Mouse (Mus musculus) stomach, embryonic 14.5 days (tissue): ENCODE results near the gene Gpr137c. TPM values are rescaled to one million over a fixed set of nuclear protein-coding genes. Genes with fewer than 3 reads are reported as not detected.

Source experiments
- ATAC-seq: fragments of 200-750 bp; cut with Nextera tagmentation; 2 replicates; pipeline ENCODE4 v1.8.0; 2017; ENCODE audit warnings: low read depth, moderate TSS enrichment; ENCODE audit not compliant: insufficient number of reproducible peaks, insufficient read depth, low FRiP score
- H3K27ac ChIP-seq: fragments of 300-500 bp; sonication (generic); 2 replicates; pipeline ENCODE4 v1.5.1; 2014; ENCODE audit warnings: mild to moderate bottlenecking, low read length, moderate library complexity, mixed read lengths
- H3K27me3 ChIP-seq: fragments of 300-500 bp; sonication (generic); 2 replicates; pipeline ENCODE4 v1.6.1; 2014; ENCODE audit warnings: low read length, control low read depth, mixed read lengths; ENCODE audit not compliant: control insufficient read depth, insufficient read depth
- H3K36me3 ChIP-seq: fragments of 300-500 bp; sonication (generic); 2 replicates; pipeline ENCODE4 v1.6.1; 2014; ENCODE audit warnings: mild to moderate bottlenecking, control low read depth, low read length, moderate library complexity, mixed read lengths; ENCODE audit not compliant: control insufficient read depth, insufficient read depth
- H3K4me1 ChIP-seq: fragments of 300-500 bp; sonication (generic); 2 replicates; pipeline ENCODE4 v1.6.1; 2014; ENCODE audit warnings: low read length, control low read depth, mixed read lengths; ENCODE audit not compliant: control insufficient read depth, insufficient read depth
- H3K4me2 ChIP-seq: fragments of 300-500 bp; sonication (generic); replicated peaks from 2 replicates; pipeline ENCODE4 v1.6.1; 2014; ENCODE audit warnings: low read depth, low read length, control low read depth
- H3K4me3 ChIP-seq: fragments of 300-500 bp; sonication (generic); 2 replicates; pipeline ENCODE4 v1.5.1; 2014; ENCODE audit warnings: low read depth, low read length, control low read depth
- H3K9ac ChIP-seq: fragments of 300-500 bp; sonication (generic); replicated peaks from 2 replicates; pipeline ENCODE4 v1.6.1; 2014; ENCODE audit warnings: low read depth, mild to moderate bottlenecking, control low read depth, low read length, moderate library complexity, mixed read lengths
- H3K9me3 ChIP-seq: fragments of 300-500 bp; sonication (generic); 2 replicates; pipeline ENCODE4 v1.6.1; 2016; ENCODE audit warnings: low read depth, low read length, control low read depth; ENCODE audit not compliant: control insufficient read depth
- WGBS: fragments of 180-500 bp; shearing (Covaris S2); extraction: QIAGEN DNeasy Blood & Tissue Kit; methylation state at CpG from one replicate; pipeline ENCODE4 v1.1.7; 2014; 5-methylcytosine and 5-hydroxymethylcytosine counted together
- polyA plus RNA-seq: library from polyadenylated mRNA; unstranded; fragments of >200 nt; fragmentation: Nextera tagmentation; extraction: Ambion mirVana; gene quantifications from 2 replicates; pipeline ENCODE4 v1.2.1, GENCODE M21; 2014

The Gpr137c gene
- polyA plus RNA-seq, 1 experiment from 2014 or later: 4.8 TPM

DNA sequence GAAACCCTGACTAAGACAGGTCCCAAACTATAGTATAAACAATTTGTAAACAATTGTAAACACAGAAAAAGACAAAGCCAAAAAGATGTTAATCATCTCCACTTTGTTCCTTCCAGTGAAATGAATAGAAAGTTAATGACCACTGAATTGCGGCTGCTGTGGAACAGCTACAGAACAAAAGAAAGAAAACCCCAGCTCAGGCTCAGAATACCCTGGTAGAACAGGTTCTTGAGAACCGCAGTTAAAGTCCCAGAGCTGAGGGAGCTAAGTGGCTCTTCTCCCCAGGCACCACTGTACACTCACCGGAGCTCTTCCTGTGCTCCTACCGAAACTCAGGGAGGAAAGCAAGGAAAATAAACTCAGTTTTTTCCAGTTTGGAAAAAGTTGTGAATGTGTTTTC lies 8.8 kb upstream of the Gpr137c start:
- Histone ChIP-seq H3K9me3 (no peaks in the 10 kb centered on the region), H3K4me1 (no peaks in the 10 kb centered on the region), H3K4me2 (no peak overlapping the region), H3K36me3 (no peaks in the 10 kb centered on the region), H3K9ac (no peak overlapping the region), H3K27me3 (no peaks in the 10 kb centered on the region), H3K27ac (no peak overlapping the region), H3K4me3 (no peak overlapping the region)
- no peak for ATAC-seq
- 74% methylated on average over 4 of the region's 4 CpGs for WGBS

DNA sequence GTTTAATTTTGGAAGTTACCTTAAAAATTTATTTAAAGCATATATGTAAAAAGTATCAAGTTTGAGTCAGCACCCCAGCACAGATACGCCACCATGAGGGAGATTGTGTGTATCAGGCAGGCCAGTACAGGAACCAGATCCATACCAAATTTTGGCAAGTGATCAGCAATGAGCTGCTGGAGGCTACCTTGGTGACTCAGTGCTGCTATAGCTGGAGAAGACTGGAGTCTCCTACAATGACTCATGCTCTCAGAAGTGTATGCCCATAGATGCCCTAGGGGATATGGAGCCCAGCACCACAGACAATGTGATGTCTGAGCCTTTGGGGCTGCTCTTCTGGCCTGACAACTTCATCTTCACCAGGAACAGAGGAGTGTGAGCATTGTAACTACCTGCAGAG lies 8.1 kb upstream of the Gpr137c start:
- no peak for ATAC-seq
- no peak overlapping the region for H3K9ac ChIP-seq
- no peak overlapping the region for H3K27ac ChIP-seq
- H3K4me2 ChIP-seq: no peak overlapping the region
- 93% methylated on average over 1 of the region's 1 CpGs for WGBS
- no peaks in the 10 kb centered on the region for H3K4me1 ChIP-seq
- H3K9me3 ChIP-seq: no peaks in the 10 kb centered on the region
- no peaks in the 10 kb centered on the region for H3K27me3 ChIP-seq
- no peak overlapping the region for H3K4me3 ChIP-seq
- H3K36me3 ChIP-seq: no peaks in the 10 kb centered on the region

DNA sequence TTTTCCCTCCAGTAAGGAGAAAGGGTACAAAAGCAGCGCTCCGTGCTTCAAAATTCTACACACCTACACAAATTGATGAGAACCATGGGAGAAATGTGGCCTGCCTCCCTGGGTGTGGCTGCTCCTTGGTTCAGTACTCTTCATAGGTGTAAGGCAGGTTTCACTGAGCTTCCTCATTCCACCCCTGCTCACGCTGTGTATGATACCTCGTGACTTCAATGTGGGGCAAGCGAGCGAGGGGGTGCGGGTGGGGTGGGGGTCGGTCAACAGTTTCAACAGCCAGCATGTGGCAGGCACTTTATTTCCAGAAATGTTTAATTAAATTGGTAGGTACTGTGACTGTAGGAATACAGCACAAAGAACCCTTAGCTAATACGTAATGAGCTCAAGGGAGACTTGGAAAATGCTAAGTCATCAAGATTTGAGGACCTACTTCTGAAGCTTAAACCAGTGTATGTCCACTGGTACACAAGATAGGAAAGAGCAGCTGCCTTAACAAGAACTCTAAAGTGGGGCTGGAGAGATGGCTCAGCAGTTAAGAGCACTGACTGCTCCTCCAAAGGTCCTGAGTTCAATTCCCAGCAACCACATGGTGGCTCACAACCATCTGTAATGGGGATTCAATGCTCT lies 2.7 kb upstream of the Gpr137c start:
- no peaks in the 10 kb centered on the region for H3K27me3 ChIP-seq
- no peak overlapping the region for H3K4me2 ChIP-seq
- no peaks in the 10 kb centered on the region for H3K9me3 ChIP-seq
- no peaks in the 10 kb centered on the region for H3K4me1 ChIP-seq
- H3K9ac ChIP-seq: no peak overlapping the region
- no peak for ATAC-seq
- H3K36me3 ChIP-seq: no peaks in the 10 kb centered on the region
- WGBS: 91% methylated on average over 9 of the region's 9 CpGs
- H3K4me3 ChIP-seq: no peak overlapping the region
- H3K27ac ChIP-seq: no peak overlapping the region

DNA sequence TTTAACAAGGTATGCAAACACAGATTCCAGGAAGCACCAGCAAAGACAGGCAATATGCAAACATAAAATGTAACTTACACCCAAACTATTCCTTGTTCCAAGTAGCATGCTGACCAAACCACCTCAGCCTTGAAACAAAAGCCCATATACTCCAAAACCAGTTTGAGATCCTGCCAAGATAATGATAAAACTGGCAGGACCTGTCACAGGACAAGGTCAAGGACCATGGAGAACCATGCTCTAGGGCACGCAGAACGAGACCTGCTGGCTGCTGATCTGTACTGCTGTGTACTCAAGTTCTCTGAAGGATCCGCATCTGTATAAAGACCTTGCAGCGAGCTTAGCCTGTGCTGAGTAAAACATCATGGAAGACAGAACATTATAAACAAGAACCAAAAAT lies 1.8 kb upstream of the Gpr137c start:
- no peak for ATAC-seq
- no peak overlapping the region for H3K9ac ChIP-seq
- no peaks in the 10 kb centered on the region for H3K36me3 ChIP-seq
- H3K4me2 ChIP-seq: no peak overlapping the region
- no peaks in the 10 kb centered on the region for H3K4me1 ChIP-seq
- H3K4me3 ChIP-seq: no peak overlapping the region
- H3K27me3 ChIP-seq: no peaks in the 10 kb centered on the region
- 81% methylated on average over 4 of the region's 4 CpGs for WGBS
- no peaks in the 10 kb centered on the region for H3K9me3 ChIP-seq
- no peak overlapping the region for H3K27ac ChIP-seq

DNA sequence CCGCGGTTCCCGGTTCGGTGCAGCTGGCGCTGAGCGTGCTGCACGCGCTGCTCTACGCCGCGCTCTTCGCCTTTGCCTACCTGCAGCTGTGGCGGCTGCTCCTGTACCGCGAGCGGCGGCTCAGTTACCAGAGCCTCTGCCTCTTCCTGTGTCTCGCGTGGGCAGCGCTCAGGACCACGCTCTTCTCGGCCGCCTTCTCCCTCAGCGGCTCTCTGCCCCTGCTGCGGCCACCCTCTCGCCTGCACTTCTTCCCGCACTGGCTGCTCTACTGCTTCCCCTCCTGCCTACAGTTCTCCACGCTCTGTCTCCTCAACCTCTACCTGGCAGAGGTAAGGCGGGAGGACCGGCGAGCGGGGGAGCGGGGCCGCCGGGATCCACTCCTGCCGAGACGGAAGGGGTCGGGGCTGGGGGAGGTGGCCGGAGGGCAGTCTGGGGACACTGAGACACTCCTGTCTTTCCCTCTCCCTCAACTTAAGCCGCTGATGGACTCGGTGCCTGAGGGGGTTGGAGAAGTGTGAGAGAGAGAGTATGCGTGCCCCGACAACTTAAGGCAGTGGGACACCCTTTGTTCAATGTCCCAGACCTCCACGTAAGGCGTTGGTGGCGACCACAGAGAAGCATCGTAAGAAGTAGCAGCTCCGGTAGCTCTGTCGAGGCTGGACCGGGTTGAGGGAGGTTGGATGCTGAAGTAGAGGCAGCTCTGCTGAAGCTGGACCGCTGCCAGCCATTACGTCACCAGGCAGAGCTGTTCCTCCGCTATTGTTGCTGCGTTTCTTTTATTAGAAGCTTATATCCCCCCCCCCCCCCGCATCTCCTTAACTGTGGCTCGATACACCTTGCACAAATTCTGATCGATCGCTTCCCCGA lies 806 bp downstream of the Gpr137c start, which contains the start of gene Txndc16:
Gene Txndc16, minus strand, starts transcription at position 239 of the 867 bp plus-strand sequence.
- Histone ChIP-seq H3K4me3 (peak within 1 kb of the TSS; percentile 76), H3K4me1 (no peaks in the 10 kb centered on the region), H3K27ac (peak within 1 kb of the TSS; percentile 88), H3K4me2 (peak within 1 kb of the TSS; percentile 97), H3K36me3 (no peaks in the 10 kb centered on the region), H3K27me3 (no peaks in the 10 kb centered on the region), H3K9me3 (no peaks in the 10 kb centered on the region), H3K9ac (peak within 1 kb of the TSS; percentile 78)
- WGBS: 1% methylated on average over 56 of the region's 59 CpGs
- ATAC-seq: peak; percentile 0; the same call in 1 of the 2 replicates

DNA sequence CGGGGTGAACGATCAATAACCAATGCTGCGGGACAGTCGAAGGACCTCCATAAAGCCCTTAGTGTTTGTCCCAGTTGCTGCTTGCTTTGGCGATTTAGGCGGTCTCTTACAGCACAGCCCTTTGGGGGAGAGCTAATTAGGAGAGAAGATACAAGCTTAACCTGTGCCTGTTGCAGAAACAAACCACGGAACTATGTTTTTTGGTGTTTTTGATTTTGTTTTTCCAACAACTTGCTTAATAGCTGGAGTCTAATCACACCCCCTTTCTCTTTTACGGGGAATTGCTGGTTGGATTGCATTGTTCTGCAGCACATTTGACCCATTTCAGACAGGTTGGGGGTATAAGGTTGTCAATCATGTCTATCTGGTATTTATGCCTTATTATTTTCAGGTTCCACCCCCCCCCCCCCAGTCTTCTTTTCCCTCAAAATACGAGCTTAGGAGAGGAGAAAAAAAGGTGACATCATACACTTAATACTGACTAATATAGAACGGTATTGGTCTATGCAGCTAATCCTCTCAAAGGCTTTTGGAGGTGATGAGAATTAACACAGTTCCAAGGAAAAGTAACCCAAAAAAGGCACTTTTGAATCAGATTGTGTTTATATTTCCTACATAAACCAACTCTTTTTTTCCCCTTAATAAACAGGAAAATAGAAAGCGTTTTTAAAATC lies 1.6 kb downstream of the Gpr137c start:
- Histone ChIP-seq H3K9ac (peak overlapping the region; percentile 78), H3K4me2 (peak overlapping the region; percentile 97), H3K4me1 (no peaks in the 10 kb centered on the region), H3K4me3 (peak overlapping the region; percentile 76), H3K9me3 (no peaks in the 10 kb centered on the region), H3K36me3 (no peaks in the 10 kb centered on the region), H3K27me3 (no peaks in the 10 kb centered on the region), H3K27ac (0 out of 2 replicates have a peak overlapping the region, but pooled peaks have one; percentile 88)
- ATAC-seq: no peak
- 10% methylated on average over 11 of the region's 11 CpGs for WGBS

DNA sequence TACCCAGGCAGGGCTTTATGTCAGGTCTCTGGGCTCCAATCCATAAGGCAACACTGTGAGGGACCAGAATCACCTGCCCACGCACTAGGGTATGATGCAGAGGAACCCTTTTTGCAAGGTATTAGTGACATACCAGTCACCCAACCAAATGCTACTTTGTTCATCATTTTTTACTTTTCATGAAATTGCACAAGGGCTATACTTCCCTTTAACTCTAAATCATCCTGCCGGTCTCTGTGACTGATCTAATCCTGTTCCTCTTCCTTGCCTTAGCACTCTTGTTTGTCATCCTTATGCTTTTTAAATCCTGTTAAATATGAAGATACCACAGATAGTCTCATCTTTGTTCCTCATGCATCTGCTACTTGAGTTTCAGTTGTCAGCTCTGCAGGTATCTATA lies 19.5 kb downstream of the Gpr137c start:
- Histone ChIP-seq H3K9ac (no peak overlapping the region), H3K4me3 (no peak overlapping the region), H3K27me3 (no peaks in the 10 kb centered on the region), H3K4me1 (no peaks in the 10 kb centered on the region), H3K9me3 (no peaks in the 10 kb centered on the region), H3K4me2 (no peak overlapping the region), H3K27ac (no peak overlapping the region), H3K36me3 (no peaks in the 10 kb centered on the region)
- no peak for ATAC-seq
- WGBS: 75% methylated on average over 2 of the region's 2 CpGs

DNA sequence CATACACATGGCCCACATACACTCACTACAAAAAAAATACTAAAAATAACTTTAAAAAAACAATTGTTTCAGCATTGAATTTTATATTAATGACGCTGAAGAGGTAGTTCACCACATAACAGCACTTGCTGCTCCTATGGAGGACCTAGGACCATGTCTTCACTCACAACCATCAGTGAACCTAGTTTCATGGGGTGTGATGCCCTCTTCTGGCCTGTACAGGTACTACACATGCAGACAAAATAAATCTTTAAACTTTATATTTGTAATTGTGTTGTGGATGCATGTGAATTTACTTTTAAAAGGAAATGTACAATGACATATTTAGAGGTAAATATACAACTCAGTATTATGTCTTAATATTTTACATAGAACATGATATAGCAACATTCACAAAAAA lies 22.1 kb downstream of the Gpr137c start:
- H3K36me3 ChIP-seq: no peaks in the 10 kb centered on the region
- no peaks in the 10 kb centered on the region for H3K9me3 ChIP-seq
- no peak overlapping the region for H3K4me2 ChIP-seq
- no peak overlapping the region for H3K4me3 ChIP-seq
- H3K27me3 ChIP-seq: no peaks in the 10 kb centered on the region
- no peak overlapping the region for H3K9ac ChIP-seq
- H3K4me1 ChIP-seq: no peaks in the 10 kb centered on the region
- H3K27ac ChIP-seq: no peak overlapping the region
- no peak for ATAC-seq
- 38% methylated on average over 1 of the region's 1 CpGs for WGBS
